Mouse (Mus musculus): Measurements from ENCODE around the gene Apbb1ip.
A peak's percentile ranks its signal among the peaks of the same experiment; 100 is the strongest.
"Not testable (repeated sequence)": the region's sequence is repeated elsewhere in the genome, so short reads cannot be mapped to it uniquely, and the experiment has no call there.

Gene Apbb1ip

GRCm38 (mm10) chr2:22851900-22852299 is 78.0 kb downstream of the Apbb1ip start:
- no peak for DNase-seq

GRCm38 (mm10) chr2:22857501-22857900 is 83.6 kb downstream of the Apbb1ip start:
- DNase-seq = no peak

GRCm38 (mm10) chr2:22862194-22862593 is 88.3 kb downstream of the Apbb1ip start:
- DNase-seq = no peak

- DNase-seq = peak; percentile 67 to 78
These were observed 90.6 kb downstream of the Apbb1ip start for GRCm38 (mm10) chr2:22864394-22865037.

- no peak for DNase-seq
These were observed 91.9 kb downstream of the Apbb1ip start for GRCm38 (mm10) chr2:22865818-22866217.

- no peak for DNase-seq
These were observed 93.1 kb downstream of the Apbb1ip start for GRCm38 (mm10) chr2:22866894-22867424.

GRCm38 (mm10) chr2:22873159-22873558 is 99.3 kb downstream of the Apbb1ip start:
- DNase-seq = no peak

- DNase-seq = no peak
These were observed 100.7 kb downstream of the Apbb1ip start for GRCm38 (mm10) chr2:22874628-22875027.

- DNase-seq = no peak
These were observed 102.7 kb downstream of the Apbb1ip start for GRCm38 (mm10) chr2:22876614-22877013.

GRCm38 (mm10) chr2:22878781-22879180 is 104.9 kb downstream of the Apbb1ip start:
- DNase-seq = no peak

- not testable (repeated sequence) for DNase-seq
These were observed 106.8 kb downstream of the Apbb1ip start for GRCm38 (mm10) chr2:22880726-22881125.

GRCm38 (mm10) chr2:22894932-22895281 is 121.0 kb downstream of the Apbb1ip start:
- DNase-seq = no peak

- peak; percentile 94 to 96 for DNase-seq
These were observed 121.7 kb downstream of the Apbb1ip start, which contains the start of gene Pdss1 for GRCm38 (mm10) chr2:22895282-22896273. Pdss1 (plus strand) TSS chr2:22895522.

- no peak for DNase-seq
These were observed 130.1 kb downstream of the Apbb1ip start for GRCm38 (mm10) chr2:22903947-22904346.

- no peak for DNase-seq
These were observed 140.5 kb downstream of the Apbb1ip start for GRCm38 (mm10) chr2:22914421-22914820.

- no peak for DNase-seq
These were observed 144.8 kb downstream of the Apbb1ip start for GRCm38 (mm10) chr2:22918651-22919050.
